In genomic region chr9:98979431-98980416, GRCm38 (mm10) we compare ENCODE assay signal across 8 mouse cellular contexts. TPM values are rescaled to one million over a fixed set of nuclear protein-coding genes. Genes with fewer than 3 reads are reported as not detected.
DNase-seq lines count a peak whose midpoint lies in the region; ATAC-seq and TF ChIP-seq lines count a peak whose summit lies in the region.

No protein-coding gene starts in this region.

- 4% methylated on average over 29 of the region's 29 CpGs for WGBS in forebrain, embryonic 16.5 days
- WGBS in neural tube, embryonic 15.5 days = 6% methylated on average over 29 of the region's 29 CpGs

- no peak overlapping the region; the same call in 1 of the 2 replicates for H3K4me3 ChIP-seq in G1E (ENCODE audit: low read depth, low read length)
- peak overlapping the region; percentile 34 for H3K4me3 ChIP-seq in forebrain, embryonic 16.5 days (replicated peaks; ENCODE audit: low read length)
- peak overlapping the region; percentile 30 for H3K4me3 ChIP-seq in neural tube, embryonic 15.5 days (replicated peaks)

- peak overlapping the region; percentile 51 for H3K4me2 ChIP-seq in forebrain, embryonic 16.5 days (ENCODE audit: low read length)
- H3K4me2 ChIP-seq in neural tube, embryonic 15.5 days = peak overlapping the region; percentile 56

- no peak overlapping the region for H3K9ac ChIP-seq in forebrain, embryonic 16.5 days (replicated peaks; ENCODE audit: low read depth, low read length)
- 0 out of 2 replicates have a peak overlapping the region, but pooled peaks have one; percentile 28 for H3K9ac ChIP-seq in neural tube, embryonic 15.5 days (replicated peaks)

- peak; percentile 78 for TF ChIP-seq CTCF in G1E (IDR thresholded peaks at IDR 0.05; ENCODE audit: low read depth, low read length)

- H3K27ac ChIP-seq in forebrain, embryonic 16.5 days (ENCODE audit: low read length) = no peak overlapping the region
- H3K27ac ChIP-seq in neural tube, embryonic 15.5 days (replicated peaks) = no peak overlapping the region

- no peaks in the 10 kb centered on the region for H3K36me3 ChIP-seq in G1E (replicated peaks)
- no peaks in the 10 kb centered on the region for H3K36me3 ChIP-seq in forebrain, embryonic 16.5 days (ENCODE audit: control insufficient read depth, insufficient read depth)
- H3K36me3 ChIP-seq in neural tube, embryonic 15.5 days = no peaks in the 10 kb centered on the region

- H3K9me3 ChIP-seq in G1E (replicated peaks) = no peaks in the 10 kb centered on the region
- H3K9me3 ChIP-seq in forebrain, embryonic 16.5 days (ENCODE audit: control insufficient read depth, low read length) = no peaks in the 10 kb centered on the region
- no peaks in the 10 kb centered on the region for H3K9me3 ChIP-seq in neural tube, embryonic 15.5 days (replicated peaks)

- peaks cover 20% of the 10 kb centered on the region for H3K27me3 ChIP-seq in G1E (ENCODE audit: insufficient read depth, low read length)
- H3K27me3 ChIP-seq in forebrain, embryonic 16.5 days (replicated peaks; ENCODE audit: control insufficient read depth, insufficient read depth, low read length) = peaks cover 24% of the 10 kb centered on the region
- peaks cover 28% of the 10 kb centered on the region for H3K27me3 ChIP-seq in neural tube, embryonic 15.5 days (replicated peaks)

- DNase-seq in G1E (ENCODE audit: low spot score) = peak; percentile 70
- peak; percentile 88 to 93 for DNase-seq in cerebellum, adult 18-20 months
- peak; percentile 87 to 93 for DNase-seq in heart, postnatal 36 days
- peak; percentile 77 to 90 for DNase-seq in layer of hippocampus, adult 18-20 months (ENCODE audit: low spot score in 2 of 2)
- peak; percentile 85 to 90 for DNase-seq in lung, adult 18-20 months
- peak; percentile 95 for DNase-seq in testis, postnatal 10 days (ENCODE audit: low spot score)

- H3K4me1 ChIP-seq in G1E (ENCODE audit: insufficient read depth, low read depth, low read length) = peaks cover 8% of the 10 kb centered on the region; the same call in 1 of the 2 replicates
- H3K4me1 ChIP-seq in forebrain, embryonic 16.5 days (replicated peaks; ENCODE audit: control insufficient read depth, insufficient read depth, low read length) = peaks cover 7% of the 10 kb centered on the region
- H3K4me1 ChIP-seq in neural tube, embryonic 15.5 days = peaks cover 9% of the 10 kb centered on the region

- intact Hi-C loops in heart, postnatal 36 days (cut with DNase I) = loop anchor here (2.0 to 10.0 kb wide), 3 partner anchors 263 to 595 kb away; partner anchors contain the start of genes Cep70 and Dbr1

- peak; percentile 79 for ATAC-seq in G1E (ENCODE audit: extremely low read depth, insufficient number of reproducible peaks, low FRiP score, poor library complexity, severe bottlenecking)
- peak; percentile 90 for ATAC-seq in forebrain, embryonic 16.5 days
- peak; percentile 76; the same call in 1 of the 2 replicates for ATAC-seq in neural tube, embryonic 15.5 days (ENCODE audit: low FRiP score)

RNA-seq across cellular contexts. Expression of gene Faim, which starts 6.4 kb away (rescaled TPM):
- 23.4 and 24.7 TPM in 2 replicates for total RNA-seq in G1E (2014; fragmentation: Nextera tagmentation)
- total RNA-seq in G1E (2017) = 59.9 and 86.6 TPM in 2 replicates
- polyA plus RNA-seq in G1E (2012) = 22.3 and 24.0 TPM in 2 replicates
- 94.1 and 102 TPM in 2 replicates for polyA plus RNA-seq in forebrain, embryonic 16.5 days (2015; fragmentation: Nextera tagmentation; extraction: Ambion mirVana)
- 1 to 10 TPM; 5.1 to 6.7 TPM for total RNA-seq in heart, postnatal 36 days (2021)
- total RNA-seq in layer of hippocampus, adult 18-20 months (2021) = 10 to 100 TPM; 56.0 to 56.9 TPM
- polyA plus RNA-seq in neural tube, embryonic 15.5 days (2015; fragmentation: Nextera tagmentation; extraction: Ambion mirVana) = 106 and 117 TPM in 2 replicates

RNA-seq across cellular contexts. Expression of gene Foxl2, which starts 24.6 kb away (rescaled TPM):
- total RNA-seq in G1E (2014; fragmentation: Nextera tagmentation) = not detected in 2 replicates
- 0.06 TPM in 1 of 2 replicates, not detected in the other for total RNA-seq in G1E (2017)
- not detected in 2 replicates for polyA plus RNA-seq in G1E (2012)
- 0.43 and 0.45 TPM in 2 replicates for polyA plus RNA-seq in forebrain, embryonic 16.5 days (2015; fragmentation: Nextera tagmentation; extraction: Ambion mirVana)
- not detected for total RNA-seq in heart, postnatal 36 days (2021)
- total RNA-seq in layer of hippocampus, adult 18-20 months (2021) = 1 to 10 TPM in 1 of 2 experiments, under 1 TPM in 1; 0.89 to 1.1 TPM
- 0.49 and 0.55 TPM in 2 replicates for polyA plus RNA-seq in neural tube, embryonic 15.5 days (2015; fragmentation: Nextera tagmentation; extraction: Ambion mirVana)

RNA-seq across cellular contexts. Expression of gene Gm1123, which starts 55.8 kb away (rescaled TPM):
- total RNA-seq in G1E (2014; fragmentation: Nextera tagmentation) = not detected in 2 replicates
- total RNA-seq in G1E (2017) = 0.05 TPM in 1 of 2 replicates, not detected in the other
- polyA plus RNA-seq in G1E (2012) = not detected in 2 replicates
- polyA plus RNA-seq in forebrain, embryonic 16.5 days (2015; fragmentation: Nextera tagmentation; extraction: Ambion mirVana) = not detected in 2 replicates
- not detected for total RNA-seq in heart, postnatal 36 days (2021)
- total RNA-seq in layer of hippocampus, adult 18-20 months (2021) = not detected
- 0.50 TPM in 1 of 2 replicates, not detected in the other for polyA plus RNA-seq in neural tube, embryonic 15.5 days (2015; fragmentation: Nextera tagmentation; extraction: Ambion mirVana)
